Mouse (Mus musculus): ENCODE measurements around the gene Ccdc124. TPM values are rescaled to one million over a fixed set of nuclear protein-coding genes. Genes with fewer than 3 reads are reported as not detected.

Ccdc124 gene
- polyA plus RNA-seq, 1 experiment from 2014 or later, result 162 TPM

- Histone ChIP-seq H3K4me2 (no peak overlapping the region), H3K4me1 (peaks cover 31% of the 10 kb centered on the region), H3K9me3 (replicated peaks) (no peaks in the 10 kb centered on the region), H3K36me3 (peaks cover 27% of the 10 kb centered on the region), H3K27me3 (replicated peaks) (peaks cover 53% of the 10 kb centered on the region), H3K4me3 (replicated peaks) (0 out of 2 replicates have a peak overlapping the region, but pooled peaks have one; percentile 0), H3K9ac (replicated peaks) (no peak overlapping the region), H3K27ac (replicated peaks) (no peak overlapping the region)
- WGBS, result 72% methylated on average over 2 of the region's 2 CpGs
- ATAC-seq (ENCODE audit: low FRiP score), result no peak
These were observed 20.6 kb upstream of the Ccdc124 start for GRCm38 (mm10) chr8:70894385-70894720.

GRCm38 (mm10) chr8:70893656-70894384 is 20.1 kb upstream of the Ccdc124 start:
- Histone ChIP-seq H3K9ac (replicated peaks) (no peak overlapping the region), H3K36me3 (peaks cover 27% of the 10 kb centered on the region), H3K4me2 (no peak overlapping the region), H3K9me3 (replicated peaks) (no peaks in the 10 kb centered on the region), H3K4me3 (replicated peaks) (0 out of 2 replicates have a peak overlapping the region, but pooled peaks have one; percentile 0), H3K27ac (replicated peaks) (no peak overlapping the region), H3K4me1 (peaks cover 30% of the 10 kb centered on the region), H3K27me3 (replicated peaks) (peaks cover 56% of the 10 kb centered on the region)
- WGBS, result 33% methylated on average over 12 of the region's 12 CpGs
- ATAC-seq (ENCODE audit: low FRiP score), result no peak

GRCm38 (mm10) chr8:70892896-70893655 is 19.3 kb upstream of the Ccdc124 start:
- Histone ChIP-seq H3K4me3 (replicated peaks) (peak overlapping the region; percentile 25), H3K4me1 (peaks cover 22% of the 10 kb centered on the region), H3K4me2 (peak overlapping the region; percentile 50), H3K27me3 (replicated peaks) (peaks cover 61% of the 10 kb centered on the region), H3K9me3 (replicated peaks) (no peaks in the 10 kb centered on the region), H3K9ac (replicated peaks) (0 out of 2 replicates have a peak overlapping the region, but pooled peaks have one; percentile 10), H3K36me3 (peaks cover 27% of the 10 kb centered on the region), H3K27ac (replicated peaks) (no peak overlapping the region)
- ATAC-seq (ENCODE audit: low FRiP score), result no peak
- WGBS, result 28% methylated on average over 20 of the region's 20 CpGs

- Histone ChIP-seq H3K9me3 (replicated peaks) (no peaks in the 10 kb centered on the region), H3K4me1 (peaks cover 22% of the 10 kb centered on the region), H3K27me3 (replicated peaks) (peaks cover 61% of the 10 kb centered on the region), H3K4me3 (replicated peaks) (peak within 1 kb of the TSS; percentile 25), H3K36me3 (peaks cover 27% of the 10 kb centered on the region), H3K27ac (replicated peaks) (no peak within 1 kb of the TSS), H3K9ac (replicated peaks) (0 out of 2 replicates have a peak within 1 kb of the TSS, but pooled peaks have one; percentile 10), H3K4me2 (peak within 1 kb of the TSS; percentile 50)
- WGBS, result 4% methylated on average over 80 of the region's 80 CpGs
- ATAC-seq (ENCODE audit: low FRiP score), result no peak
These were observed 18.5 kb upstream of the Ccdc124 start, which contains the start of gene Slc5a5 for GRCm38 (mm10) chr8:70892022-70892895. Slc5a5 (minus strand) TSS chr8:70892757.

- Histone ChIP-seq H3K4me3 (replicated peaks) (no peak overlapping the region), H3K9me3 (replicated peaks) (no peaks in the 10 kb centered on the region), H3K36me3 (peaks cover 27% of the 10 kb centered on the region), H3K9ac (replicated peaks) (no peak overlapping the region), H3K27ac (replicated peaks) (no peak overlapping the region), H3K4me1 (peaks cover 20% of the 10 kb centered on the region), H3K27me3 (replicated peaks) (peaks cover 62% of the 10 kb centered on the region), H3K4me2 (no peak overlapping the region)
- WGBS, result 9% methylated on average over 21 of the region's 21 CpGs
- no peak for ATAC-seq (ENCODE audit: low FRiP score)
These were observed 17.6 kb upstream of the Ccdc124 start for GRCm38 (mm10) chr8:70891356-70891755.

- ATAC-seq (ENCODE audit: low FRiP score), result no peak
- 94% methylated on average over 5 of the region's 5 CpGs for WGBS
- Histone ChIP-seq H3K4me2 (no peak overlapping the region), H3K27me3 (replicated peaks) (peaks cover 69% of the 10 kb centered on the region), H3K4me1 (peaks cover 13% of the 10 kb centered on the region), H3K36me3 (peaks cover 26% of the 10 kb centered on the region), H3K27ac (replicated peaks) (no peak overlapping the region), H3K9me3 (replicated peaks) (no peaks in the 10 kb centered on the region), H3K4me3 (replicated peaks) (no peak overlapping the region), H3K9ac (replicated peaks) (no peak overlapping the region)
These were observed 16.9 kb upstream of the Ccdc124 start for GRCm38 (mm10) chr8:70890656-70891055.

- Histone ChIP-seq H3K9me3 (replicated peaks) (no peaks in the 10 kb centered on the region), H3K9ac (replicated peaks) (no peak overlapping the region), H3K4me1 (peaks cover 10% of the 10 kb centered on the region), H3K36me3 (no peaks in the 10 kb centered on the region; the same call in 1 of the 2 replicates), H3K27me3 (replicated peaks) (peaks cover 47% of the 10 kb centered on the region), H3K4me3 (replicated peaks) (peak overlapping the region; percentile 16; the same call in 1 of the 2 replicates), H3K4me2 (peak overlapping the region; percentile 40), H3K27ac (replicated peaks) (no peak overlapping the region)
- no peak; the same call in 1 of the 2 replicates for ATAC-seq (ENCODE audit: low FRiP score)
- WGBS, result 4% methylated on average over 15 of the region's 18 CpGs
These were observed 13.9 kb upstream of the Ccdc124 start for GRCm38 (mm10) chr8:70887669-70888068.

GRCm38 (mm10) chr8:70885612-70886011 is 11.9 kb upstream of the Ccdc124 start:
- Histone ChIP-seq H3K9ac (replicated peaks) (no peak overlapping the region), H3K9me3 (replicated peaks) (no peaks in the 10 kb centered on the region), H3K27me3 (replicated peaks) (peaks cover 27% of the 10 kb centered on the region), H3K27ac (replicated peaks) (no peak overlapping the region), H3K4me1 (no peaks in the 10 kb centered on the region; the same call in 1 of the 2 replicates), H3K4me3 (replicated peaks) (no peak overlapping the region), H3K36me3 (no peaks in the 10 kb centered on the region; the same call in 1 of the 2 replicates), H3K4me2 (no peak overlapping the region)
- 17% methylated on average over 12 of the region's 12 CpGs for WGBS
- no peak for ATAC-seq (ENCODE audit: low FRiP score)

GRCm38 (mm10) chr8:70884683-70885082 is 10.9 kb upstream of the Ccdc124 start:
- WGBS, result 91% methylated on average over 10 of the region's 10 CpGs

GRCm38 (mm10) chr8:70884186-70884585 is 10.5 kb upstream of the Ccdc124 start:
- H3K4me1 ChIP-seq, result peaks cover 5% of the 10 kb centered on the region; the same call in 1 of the 2 replicates
- H3K27ac ChIP-seq (replicated peaks), result no peak overlapping the region
- peaks cover 20% of the 10 kb centered on the region for H3K27me3 ChIP-seq (replicated peaks)
- no peak overlapping the region for H3K9ac ChIP-seq (replicated peaks)
- H3K36me3 ChIP-seq, result no peaks in the 10 kb centered on the region
- H3K9me3 ChIP-seq (replicated peaks), result no peaks in the 10 kb centered on the region
- 79% methylated on average over 4 of the region's 4 CpGs for WGBS
- no peak for ATAC-seq (ENCODE audit: low FRiP score)
- no peak overlapping the region for H3K4me2 ChIP-seq
- H3K4me3 ChIP-seq (replicated peaks), result no peak overlapping the region

More at GRCm38 (mm10) chr8:70884683-70885082, 10.9 kb upstream of the Ccdc124 start:
- Histone ChIP-seq H3K36me3 (no peaks in the 10 kb centered on the region), H3K27me3 (replicated peaks) (peaks cover 20% of the 10 kb centered on the region), H3K4me2 (no peak overlapping the region), H3K4me1 (peaks cover 5% of the 10 kb centered on the region; the same call in 1 of the 2 replicates), H3K9me3 (replicated peaks) (no peaks in the 10 kb centered on the region), H3K9ac (replicated peaks) (no peak overlapping the region), H3K4me3 (replicated peaks) (no peak overlapping the region), H3K27ac (replicated peaks) (no peak overlapping the region)
- no peak for ATAC-seq (ENCODE audit: low FRiP score)

GRCm38 (mm10) chr8:70880546-70880945 is 6.8 kb upstream of the Ccdc124 start:
- Histone ChIP-seq H3K36me3 (no peaks in the 10 kb centered on the region), H3K27me3 (replicated peaks) (0 out of 2 replicates have a peak, but pooled peaks cover 5% of the 10 kb centered on the region), H3K4me3 (replicated peaks) (no peak overlapping the region), H3K9me3 (replicated peaks) (no peaks in the 10 kb centered on the region), H3K27ac (replicated peaks) (no peak overlapping the region), H3K9ac (replicated peaks) (no peak overlapping the region), H3K4me1 (peaks cover 5% of the 10 kb centered on the region; the same call in 1 of the 2 replicates), H3K4me2 (no peak overlapping the region)
- 35% methylated on average over 11 of the region's 11 CpGs for WGBS
- ATAC-seq (ENCODE audit: low FRiP score), result no peak
